Mouse (Mus musculus): ENCODE measurements around the gene Coro2b.
"Not testable (repeated sequence)": the region's sequence is repeated elsewhere in the genome, so short reads cannot be mapped to it uniquely, and the experiment has no call there.

Coro2b gene

DNA sequence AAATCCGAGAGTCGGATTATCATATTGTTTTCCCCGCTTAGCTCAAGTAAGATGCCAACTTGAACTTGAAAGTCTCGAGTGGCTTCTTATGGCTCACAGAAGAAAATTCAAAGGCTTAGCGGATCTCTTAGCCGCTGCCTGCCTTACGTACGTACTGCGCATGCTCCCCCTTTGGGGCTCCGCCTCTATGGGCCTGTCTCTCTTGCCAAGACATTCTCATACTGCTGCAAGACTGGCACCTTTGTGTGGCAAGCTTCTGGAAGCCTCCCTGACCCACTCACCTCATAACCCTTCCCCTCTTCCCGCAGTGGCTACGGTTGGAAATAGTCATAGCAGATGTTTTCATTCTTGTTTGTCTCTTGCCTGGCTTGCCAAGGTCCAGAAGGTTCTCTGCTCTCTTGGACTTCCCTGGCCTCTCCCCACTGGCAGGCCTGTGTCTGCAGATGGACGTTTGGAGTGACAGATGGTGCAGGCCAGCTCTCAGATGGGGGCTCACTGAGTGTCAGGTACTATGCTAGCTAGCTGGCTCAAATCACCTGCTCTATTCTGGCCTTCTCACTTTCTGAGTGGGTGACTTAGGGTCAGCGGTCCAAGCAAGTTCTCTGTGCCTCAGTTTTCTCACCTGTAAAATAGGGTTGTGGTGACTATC lies 65.2 kb downstream of the Coro2b start:
- DNase-seq (ENCODE audit: low read depth) = no peak

DNA sequence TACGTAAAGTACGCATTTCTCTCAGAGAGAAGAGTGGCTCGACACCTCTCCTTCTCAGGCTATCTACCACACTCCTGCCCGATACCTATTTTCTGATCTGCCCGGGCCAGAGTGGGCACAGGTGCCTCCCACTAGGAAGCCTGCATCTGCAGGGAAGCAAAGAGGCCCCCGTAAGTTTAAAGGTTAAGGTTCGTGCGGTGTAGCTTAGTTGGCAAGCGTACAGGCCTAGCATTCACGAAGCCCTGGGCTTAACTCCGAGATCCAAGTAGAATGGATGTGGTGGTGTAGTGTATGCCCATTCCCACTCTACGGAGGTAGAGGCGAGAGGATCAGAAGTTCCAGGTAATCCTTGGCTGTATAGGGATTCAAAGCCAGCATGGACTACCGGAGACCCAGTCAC lies 65.8 kb downstream of the Coro2b start:
- DNase-seq (ENCODE audit: low read depth) = no peak

DNA sequence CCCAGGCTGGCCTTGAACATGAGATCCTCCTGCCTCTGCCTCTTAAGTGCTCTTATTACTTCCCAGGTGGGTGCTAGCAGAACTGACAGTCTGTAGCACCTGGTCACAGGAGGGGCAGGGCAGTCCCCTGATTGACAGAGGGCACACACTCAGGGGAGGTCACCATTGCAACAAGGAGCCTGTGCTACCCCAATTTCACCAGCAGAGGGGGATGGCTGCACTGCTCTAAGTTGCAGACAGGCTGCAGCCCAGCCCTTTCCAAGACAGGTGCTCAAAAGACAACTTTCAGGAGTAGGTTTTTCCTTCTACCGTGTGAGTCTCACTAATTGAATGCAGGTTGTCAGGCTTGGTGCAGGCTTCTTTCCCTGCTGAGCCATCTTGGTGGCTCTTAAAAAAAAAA lies 66.4 kb downstream of the Coro2b start:
- DNase-seq (ENCODE audit: low read depth) = peak; percentile 82

DNA sequence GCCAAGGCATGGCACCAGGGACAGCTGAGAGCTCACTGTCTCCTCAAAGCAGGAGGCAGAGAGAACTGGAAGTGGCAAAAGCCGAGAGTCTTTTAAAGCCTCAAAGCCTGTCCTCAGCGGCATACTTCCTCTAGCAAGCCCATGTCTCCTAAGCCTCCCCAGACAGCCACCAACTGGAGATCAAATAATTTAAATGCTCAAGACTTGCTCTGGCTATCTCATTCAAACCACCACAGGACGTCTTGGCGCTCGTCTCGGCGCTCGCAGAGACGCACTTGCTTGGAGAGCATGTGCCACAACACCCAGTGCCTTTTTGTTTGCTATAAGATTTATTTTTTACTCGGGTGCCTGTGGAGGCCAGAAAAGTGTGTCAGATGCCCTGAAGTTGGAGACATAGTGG lies 67.1 kb downstream of the Coro2b start:
- no peak for DNase-seq (ENCODE audit: low read depth)

DNA sequence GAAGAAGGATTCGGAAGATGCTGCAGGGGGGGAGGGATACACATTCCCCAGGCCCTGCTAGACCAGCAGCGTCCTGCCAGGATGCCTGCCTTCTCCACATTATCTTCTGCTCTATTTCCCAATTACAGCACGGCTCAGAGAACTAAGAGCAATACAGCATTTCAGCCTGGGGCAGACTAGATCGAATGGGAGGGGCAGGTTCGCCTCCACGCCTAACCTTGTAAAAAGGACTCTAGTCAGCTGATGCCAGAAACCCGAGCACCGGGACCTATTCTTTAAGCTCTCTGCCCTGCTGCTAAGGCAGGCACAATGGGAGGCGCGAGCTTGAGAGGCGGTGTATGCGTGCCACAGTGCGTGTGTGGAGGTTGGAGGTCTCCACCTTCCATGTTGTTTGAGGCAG lies 67.7 kb downstream of the Coro2b start:
- no peak for DNase-seq (ENCODE audit: low read depth)

DNA sequence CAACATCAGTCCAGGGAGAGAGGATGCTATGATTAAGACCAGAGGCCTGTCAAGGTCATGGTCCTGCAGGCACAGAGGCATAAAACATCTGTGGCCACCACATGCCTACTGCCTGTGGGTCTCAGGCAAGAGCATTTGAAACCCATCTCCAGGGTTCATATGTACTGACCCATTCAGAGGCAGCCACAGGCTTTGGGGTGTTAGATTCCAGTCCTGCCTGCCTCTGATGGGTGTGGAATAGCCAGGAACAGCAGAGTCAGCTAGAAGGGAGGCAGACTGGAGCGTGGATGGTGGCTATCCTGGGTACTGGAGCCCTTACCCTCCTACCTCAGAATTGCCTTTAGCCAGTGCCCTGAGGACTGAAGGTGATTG lies 69.4 kb downstream of the Coro2b start:
- DNase-seq (ENCODE audit: low read depth) = no peak

DNA sequence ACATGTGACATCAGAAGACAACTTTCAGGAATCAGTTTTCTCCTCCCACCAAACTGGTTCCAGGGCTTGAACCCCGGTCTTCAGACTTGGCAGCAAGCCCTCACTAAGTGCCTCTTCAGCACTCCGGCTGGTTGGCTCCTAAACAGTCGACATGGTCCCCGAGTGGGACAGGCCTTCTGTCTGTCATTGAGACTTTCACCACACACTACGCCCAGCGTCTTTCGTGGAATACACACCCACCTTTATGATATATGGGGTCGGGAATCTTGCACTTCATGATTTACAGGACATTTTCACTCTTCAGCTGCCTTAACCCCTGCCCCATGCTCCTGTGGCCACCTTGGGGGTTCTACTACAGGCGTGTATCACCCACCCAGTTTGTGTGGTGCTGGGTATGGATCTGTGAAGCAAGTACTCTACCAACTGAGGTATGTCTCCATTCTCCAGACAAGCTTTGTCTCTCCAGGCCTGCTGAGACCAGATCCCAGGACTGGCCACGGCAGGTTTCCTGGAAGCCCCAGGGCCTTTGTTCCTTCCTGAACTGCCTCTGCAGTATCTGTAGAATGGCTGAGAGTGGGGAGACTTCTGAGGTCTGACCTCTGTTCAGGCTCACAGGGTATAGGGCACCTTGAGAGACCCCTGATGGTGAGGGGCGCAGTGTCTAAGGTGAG lies 70.0 kb downstream of the Coro2b start:
- DNase-seq (ENCODE audit: low read depth) = no peak

DNA sequence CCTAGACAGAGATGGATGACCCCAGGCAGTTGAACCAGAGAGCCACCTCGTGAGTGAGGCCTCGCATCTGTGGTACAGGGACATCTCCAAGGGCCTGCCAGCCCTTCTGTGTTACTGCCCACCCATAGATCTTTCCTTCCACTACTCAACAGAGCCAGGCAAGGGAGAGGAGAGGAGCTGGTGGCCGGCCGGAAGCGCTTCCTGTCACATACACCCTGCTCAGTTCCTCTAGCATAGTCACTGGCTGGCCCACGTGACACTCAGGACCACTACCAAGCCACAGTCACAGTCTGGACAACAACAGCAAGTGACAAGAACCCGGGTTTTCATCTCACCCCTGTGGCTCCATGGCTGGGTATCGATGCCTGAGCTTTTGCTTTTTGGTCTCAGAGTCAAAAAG lies 70.8 kb downstream of the Coro2b start:
- DNase-seq (ENCODE audit: low read depth) = no peak

DNA sequence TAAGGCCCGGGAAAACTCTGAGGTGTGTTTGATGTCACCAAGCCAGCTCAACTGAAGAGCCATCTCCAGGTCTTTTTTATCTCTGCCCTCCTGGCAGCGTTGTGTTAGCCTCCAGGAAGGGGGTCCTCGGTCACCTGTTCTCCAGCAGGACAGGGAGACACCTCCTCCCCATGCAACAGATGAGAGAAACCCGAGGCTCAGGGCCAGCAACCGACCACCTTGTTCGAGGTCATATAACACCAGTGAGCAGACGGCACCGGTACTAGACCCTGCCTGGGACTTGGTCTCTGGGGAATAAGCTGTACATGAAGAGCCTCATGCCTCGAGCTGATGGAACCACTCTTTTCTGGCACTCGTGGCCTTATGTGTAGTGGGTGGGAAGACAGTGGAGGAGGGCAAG lies 72.1 kb downstream of the Coro2b start:
- DNase-seq (ENCODE audit: low read depth) = no peak

DNA sequence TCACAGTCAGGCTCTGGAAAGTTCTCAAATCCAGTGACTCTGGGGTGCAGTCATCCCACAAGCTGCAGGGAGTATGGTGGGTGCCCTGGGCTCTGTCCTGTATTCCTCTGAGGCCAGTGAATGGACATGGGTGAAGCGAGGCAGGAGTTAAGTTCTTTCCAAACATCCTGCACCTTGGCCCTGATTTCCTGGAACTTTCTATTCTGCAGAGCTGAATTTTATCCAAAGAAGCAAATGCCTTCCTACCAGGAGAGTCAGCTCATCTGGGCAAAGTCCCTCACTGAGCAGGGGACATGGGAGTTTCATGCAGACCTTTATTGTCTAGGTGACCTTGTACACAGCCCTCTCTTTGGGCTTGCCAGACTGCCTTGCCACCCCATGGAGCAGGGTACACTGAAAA lies 75.1 kb downstream of the Coro2b start:
- DNase-seq (ENCODE audit: low read depth) = no peak

DNA sequence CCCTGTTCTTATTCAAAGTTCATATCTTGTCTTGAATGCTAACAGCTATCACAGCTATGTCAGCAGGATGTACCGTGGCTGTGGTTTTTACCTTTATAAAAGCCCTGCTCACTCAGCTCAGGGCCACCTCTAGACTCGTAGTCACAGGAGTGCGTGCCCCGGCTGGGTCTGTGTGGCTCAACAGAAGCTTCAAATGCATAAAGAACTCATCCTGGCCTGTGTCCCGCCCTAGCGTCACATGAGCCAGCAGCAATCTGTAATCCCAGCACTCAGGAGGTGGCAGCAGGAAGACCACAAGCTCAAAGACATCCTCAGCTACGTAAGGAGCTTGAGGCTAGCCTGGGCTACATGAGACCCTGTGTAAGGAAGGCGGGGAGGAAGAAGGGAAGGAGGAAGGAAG lies 75.7 kb downstream of the Coro2b start:
- no peak for DNase-seq (ENCODE audit: low read depth)

DNA sequence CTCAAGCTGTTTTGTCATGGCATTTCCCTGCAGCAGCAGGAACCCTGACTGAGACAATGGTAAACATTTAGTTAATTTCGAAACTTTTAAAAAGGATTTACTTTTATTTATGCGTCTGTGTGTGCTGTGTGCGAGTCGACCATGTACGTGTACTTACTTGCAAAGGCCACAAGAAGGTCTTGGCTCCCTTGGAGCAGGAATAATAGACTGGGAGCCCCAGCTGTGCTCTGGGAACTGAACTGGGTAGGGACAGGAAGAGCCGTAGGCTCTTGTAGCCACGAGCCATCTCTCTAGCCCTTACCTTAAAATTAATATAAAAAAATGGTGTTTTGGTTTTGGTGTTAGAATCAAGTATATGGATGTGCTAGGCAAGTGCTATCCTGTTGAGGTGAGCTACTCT lies 76.8 kb downstream of the Coro2b start:
- no peak for DNase-seq (ENCODE audit: low read depth)

DNA sequence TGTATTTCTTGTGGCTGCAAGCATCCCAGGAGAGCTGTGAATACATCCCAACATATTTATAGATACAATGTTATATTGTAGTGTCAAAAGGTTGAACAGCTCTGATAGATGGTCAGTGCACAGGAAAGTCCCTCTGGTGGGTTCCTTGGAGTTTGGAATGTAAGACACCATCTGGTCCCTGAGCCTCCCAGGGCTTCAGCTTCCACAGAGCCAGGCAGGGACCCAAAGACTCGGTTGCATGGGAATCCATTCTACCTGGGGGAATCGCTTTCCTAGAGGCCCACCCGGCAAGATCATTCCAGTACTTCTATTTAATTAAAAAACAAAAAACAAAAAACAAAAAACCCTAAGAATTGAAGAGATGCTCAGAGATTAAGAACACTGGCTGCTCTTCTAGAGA lies 78.4 kb downstream of the Coro2b start:
- DNase-seq (ENCODE audit: low read depth) = no peak

DNA sequence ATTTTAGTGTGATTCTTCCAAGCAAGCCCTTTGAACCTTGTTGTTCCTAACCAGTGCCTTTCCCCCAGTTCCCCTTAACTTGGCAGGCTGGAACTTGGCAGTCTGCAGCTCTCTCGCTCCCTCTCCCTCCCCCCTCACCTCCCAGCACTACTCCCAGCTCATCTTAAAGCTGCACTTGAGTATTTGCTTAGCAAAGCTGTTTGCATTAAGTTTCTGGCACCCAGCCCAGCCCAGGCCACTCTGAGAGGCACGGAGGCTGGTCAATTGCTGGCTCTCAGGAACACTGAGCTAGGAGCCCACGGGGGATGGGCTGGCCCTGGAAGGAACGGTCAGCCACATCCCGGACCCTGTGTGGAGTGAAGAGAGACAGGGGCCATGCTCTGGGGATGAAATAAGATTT lies 80.8 kb downstream of the Coro2b start:
- peak; percentile 88 for DNase-seq (ENCODE audit: low read depth)

DNA sequence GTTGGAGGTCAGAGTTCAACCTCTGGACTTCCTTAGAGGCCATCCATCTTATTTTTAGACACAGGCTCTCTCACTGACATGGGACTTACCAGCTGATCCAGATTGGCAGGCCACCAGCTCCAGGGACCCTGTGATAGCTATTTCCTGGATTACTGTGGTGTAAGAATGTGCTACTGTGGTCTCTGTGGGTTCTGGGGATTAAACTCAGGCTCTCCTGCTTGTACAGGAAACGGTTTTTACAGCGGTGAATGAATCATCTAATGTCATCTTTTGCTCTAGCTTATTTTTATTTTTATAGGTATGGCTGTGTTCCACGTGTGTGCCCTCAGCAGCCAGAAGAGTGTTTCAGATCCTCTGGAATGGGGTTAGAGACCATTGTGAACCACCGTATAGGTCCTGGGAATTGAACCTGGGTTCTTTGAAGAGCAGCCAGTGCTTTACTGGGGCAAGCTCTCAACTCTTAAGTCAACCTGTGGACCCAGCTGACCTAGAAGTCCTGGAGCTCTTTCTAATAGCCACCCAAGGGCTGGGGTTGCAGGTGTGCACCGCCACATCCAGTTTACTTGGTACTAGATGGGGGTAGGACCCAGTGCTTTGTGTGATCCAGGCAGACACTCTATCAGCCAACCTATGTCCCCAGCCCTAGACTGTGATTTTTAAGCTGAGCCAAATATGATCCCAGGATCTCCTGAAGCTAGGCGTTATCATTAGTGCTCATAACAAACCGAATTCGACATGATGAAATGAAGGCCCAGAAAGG lies 81.5 kb downstream of the Coro2b start:
- peak; percentile 42 for DNase-seq (ENCODE audit: low read depth)

DNA sequence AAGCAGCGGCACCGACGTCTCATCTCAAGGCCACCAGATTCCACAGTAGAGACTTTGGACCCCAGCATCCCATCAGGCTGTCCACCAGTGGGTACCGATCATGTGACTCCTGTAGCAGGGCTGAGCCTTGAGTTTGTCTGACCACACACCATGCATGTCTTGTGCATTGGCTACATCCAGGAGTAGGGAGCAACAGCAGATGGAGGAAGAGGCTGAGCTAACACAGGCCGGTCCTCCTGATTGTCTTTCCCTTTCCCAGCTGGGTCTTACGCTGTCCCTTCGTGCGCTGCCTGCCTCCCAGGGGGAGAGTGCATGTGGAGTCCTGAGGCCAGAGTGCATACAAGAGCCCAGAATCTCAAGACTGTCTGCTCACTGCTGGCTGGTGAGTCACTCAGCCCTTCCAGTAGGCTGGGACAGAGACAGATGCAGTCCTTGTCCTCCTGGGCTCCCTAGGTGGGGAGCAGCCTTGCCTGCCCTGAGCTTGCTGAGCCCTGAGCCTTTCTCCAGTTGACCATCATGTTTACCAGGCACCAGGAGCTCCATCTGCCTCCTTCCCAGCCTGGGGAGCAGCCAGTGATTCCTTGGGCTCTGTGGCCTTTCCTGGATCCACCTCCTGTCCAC lies 84.4 kb downstream of the Coro2b start:
- no peak for DNase-seq (ENCODE audit: low read depth)

DNA sequence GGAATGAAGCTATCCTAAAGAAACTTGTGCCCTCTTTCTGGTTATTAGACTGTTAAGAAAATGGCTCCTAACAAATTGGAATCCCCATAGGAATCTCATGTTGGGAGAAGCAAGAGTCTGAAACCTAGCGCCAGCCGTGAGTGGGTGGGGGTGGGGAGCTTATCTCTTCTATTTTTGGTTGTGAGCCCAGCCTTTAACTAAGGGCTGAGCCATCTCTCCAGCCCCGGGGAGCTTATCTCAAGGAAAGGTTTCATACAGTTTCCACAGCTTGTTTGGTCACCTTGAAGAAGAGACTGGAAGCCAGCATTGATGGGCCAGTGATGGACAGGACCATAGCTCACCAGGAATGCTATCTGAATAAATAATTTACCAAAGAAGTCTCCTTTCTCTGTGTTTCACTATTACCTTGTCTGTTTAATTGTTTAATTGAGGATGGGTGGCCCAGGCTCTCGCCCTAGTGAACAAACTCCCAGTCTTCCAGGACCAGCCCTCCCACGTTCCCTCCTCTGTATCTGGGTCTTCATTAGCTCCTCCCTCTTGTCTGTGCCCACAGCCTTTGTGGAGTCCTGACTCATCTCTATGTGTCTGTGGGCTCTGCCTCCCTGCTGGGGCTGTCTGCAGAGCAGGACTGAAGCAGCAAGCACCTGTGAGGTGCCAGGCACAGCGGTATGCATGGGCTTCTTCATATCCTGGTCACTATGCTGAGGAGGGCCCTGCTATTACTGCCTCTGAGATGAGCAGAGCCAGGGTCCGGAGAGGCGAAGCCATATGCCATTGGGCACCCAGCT lies 85.1 kb downstream of the Coro2b start:
- no peak for DNase-seq (ENCODE audit: low read depth)

DNA sequence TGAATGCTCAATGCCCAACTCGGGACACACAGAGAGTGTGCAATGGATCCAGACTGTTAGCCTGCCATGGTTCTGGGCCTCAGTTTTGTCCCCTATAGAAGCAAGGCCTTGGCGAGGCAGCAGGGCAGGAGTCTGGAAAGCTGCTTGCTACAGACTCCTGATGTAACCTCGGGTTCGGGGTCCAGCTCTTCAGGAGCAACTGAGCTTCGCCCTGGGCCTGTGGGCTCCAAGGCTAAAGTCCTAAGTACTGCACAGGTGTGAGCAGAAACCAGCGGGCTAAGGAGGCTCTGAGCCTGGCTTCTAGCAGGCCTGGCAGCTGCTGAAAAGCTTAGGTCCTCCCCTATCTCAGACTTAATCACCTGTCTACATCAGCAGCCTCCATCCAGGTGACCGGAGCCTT lies 86.0 kb downstream of the Coro2b start:
- DNase-seq (ENCODE audit: low read depth) = no peak

DNA sequence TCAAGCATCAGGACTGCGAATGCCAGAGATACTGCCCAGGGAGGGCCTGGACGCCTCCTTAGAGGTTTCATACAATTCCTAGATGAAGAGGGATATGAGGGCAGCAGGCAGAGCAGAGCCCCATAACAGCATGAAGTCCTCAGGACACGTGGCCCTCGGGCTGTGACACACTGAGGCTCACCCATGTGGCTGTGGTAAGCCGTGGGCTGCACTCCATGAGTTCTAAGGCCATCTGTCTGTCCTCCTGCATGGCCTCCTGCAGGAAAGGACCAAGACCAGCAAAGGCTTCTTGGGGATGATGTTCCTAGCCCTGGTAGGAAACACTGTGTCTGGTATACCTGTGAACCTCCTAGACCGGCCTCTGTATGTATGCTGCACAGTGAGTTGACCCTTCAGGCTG lies 86.5 kb downstream of the Coro2b start:
- no peak for DNase-seq (ENCODE audit: low read depth)

DNA sequence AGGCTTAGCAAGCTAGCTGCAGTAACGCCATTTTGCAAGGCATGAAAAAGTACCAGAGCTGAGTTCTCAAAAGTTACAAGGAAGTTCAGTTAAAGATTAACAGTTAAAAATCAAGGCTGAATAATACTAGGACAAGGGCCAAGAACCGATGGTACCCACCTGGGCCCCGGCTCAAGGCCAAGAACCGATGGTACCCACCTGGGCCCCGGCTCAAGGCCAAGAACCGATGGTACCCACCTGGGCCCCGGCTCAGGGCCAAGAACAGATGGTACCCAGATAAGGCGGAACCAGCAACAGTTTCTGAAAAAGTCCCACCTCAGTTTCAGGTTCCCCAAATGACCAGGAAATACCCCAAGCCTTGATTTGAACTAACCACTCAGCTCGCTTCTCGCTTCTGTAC lies 89.5 kb downstream of the Coro2b start:
- not testable (repeated sequence) for DNase-seq (ENCODE audit: low read depth)

DNA sequence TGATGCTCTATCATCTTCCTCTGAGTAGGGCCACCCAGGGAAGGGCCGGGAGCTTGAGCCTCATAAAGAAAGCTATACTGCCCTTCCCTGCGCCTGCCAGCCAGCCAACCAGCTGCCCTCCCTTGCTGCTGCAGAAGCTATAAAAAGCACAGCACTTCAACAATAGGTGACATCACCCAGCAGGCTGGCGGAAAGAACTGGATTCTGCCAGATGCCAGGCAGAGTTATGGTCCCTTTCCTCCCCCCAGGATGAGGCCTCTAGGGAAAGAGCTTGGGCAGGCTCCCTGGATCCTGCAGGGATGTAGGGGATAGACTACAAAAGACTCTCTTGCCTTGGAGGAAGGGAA lies 98.1 kb downstream of the Coro2b start:
- DNase-seq (ENCODE audit: low read depth) = peak; percentile 21

DNA sequence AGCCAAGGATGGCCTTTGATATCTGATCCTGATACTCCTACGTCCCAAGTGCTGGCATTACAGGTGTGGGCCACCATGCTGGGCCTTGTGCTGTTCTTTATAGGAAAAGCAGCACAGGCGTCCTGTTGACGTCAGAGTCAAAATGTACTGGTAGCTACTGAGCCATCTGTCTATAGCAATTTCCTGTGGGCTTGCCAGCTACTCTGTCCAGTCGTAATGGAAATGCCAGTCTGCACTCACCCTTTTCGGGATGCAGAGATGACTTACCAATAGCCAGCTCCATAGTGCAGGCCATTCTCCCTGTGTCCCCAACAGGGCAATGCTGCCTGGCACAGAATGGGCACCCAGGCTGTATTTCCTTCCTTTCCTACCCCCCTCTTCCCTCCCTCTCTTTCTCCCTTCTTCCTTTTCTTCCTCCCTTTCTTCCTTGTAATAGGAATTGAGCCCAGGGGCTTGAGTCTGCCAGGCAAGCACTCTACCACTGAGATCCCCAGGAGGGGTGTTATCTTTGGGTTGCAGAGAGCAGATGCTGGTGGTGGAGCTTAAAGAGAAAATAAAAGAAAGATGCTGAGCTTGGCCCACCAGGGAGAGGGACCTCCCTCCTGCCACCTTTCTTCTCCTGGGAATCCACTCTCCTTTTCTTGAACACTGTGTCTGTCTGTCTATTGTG lies 98.6 kb downstream of the Coro2b start:
- DNase-seq (ENCODE audit: low read depth) = no peak

All from NIH3T3 (cell line).